Mouse (Mus musculus) C2C12 (cell line): Measurements from ENCODE around the gene Tmprss7.

ENCODE experiments used
- CEBPB ChIP-seq: IDR thresholded peaks from one replicate; pipeline ENCODE4 v1.6.1; 2011; ENCODE audit warnings: low read depth, mild to moderate bottlenecking, control low read depth, moderate library complexity
- CTCF ChIP-seq: IDR thresholded peaks from one replicate; pipeline ENCODE4 v1.5.1; 2011; ENCODE audit not compliant: control insufficient read depth, insufficient read depth, insufficient read length
- MAX ChIP-seq: IDR thresholded peaks from one replicate; pipeline ENCODE4 v1.6.1; 2011; ENCODE audit warnings: mild to moderate bottlenecking, control low read depth

DNA sequence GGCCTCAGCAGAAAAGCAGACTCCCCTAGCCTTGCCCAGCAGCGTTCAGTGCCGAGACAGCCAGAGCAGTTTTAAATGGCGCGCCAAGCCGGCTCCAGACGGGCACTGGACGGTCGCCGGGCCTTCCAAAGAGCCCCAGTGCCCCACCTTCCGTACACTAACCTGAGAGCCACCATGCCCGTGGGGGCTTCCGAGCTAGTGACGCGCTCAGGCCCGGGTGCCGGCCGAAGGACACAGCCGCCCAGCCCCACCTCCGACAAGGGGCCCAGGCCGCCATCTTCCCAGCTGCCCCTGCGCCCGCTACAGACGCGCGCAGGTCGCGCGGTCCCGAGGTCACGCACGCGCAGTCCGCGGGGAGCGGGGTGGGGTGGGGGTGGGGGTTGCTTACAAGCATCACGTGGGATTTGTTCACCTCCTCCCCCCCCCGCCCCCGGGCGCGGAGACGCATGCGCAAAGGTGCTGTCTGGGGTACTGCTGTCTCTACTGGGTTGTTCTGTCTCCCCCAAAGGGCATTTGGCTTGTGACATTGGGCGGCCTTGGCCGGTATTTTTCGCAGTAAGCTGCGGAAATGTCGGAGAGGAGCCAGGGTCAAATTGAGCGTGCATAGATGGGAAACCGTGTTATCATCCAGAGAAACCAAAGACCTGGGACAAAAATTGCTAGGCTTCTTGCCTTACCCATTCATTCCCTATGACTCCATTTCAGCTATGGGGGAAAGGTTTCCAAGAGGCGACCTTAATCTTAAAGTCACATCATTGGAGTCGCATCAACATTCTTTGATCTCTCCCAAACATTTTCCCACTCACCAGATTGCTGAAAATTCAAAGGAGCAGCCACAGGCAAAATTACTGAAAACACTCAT is 49.4 kb upstream of the Tmprss7 start, which contains the start of gene Abhd10:
- TF ChIP-seq MAX: no peak
- TF ChIP-seq CEBPB: no peak
- TF ChIP-seq CTCF: no peak
